Mouse (Mus musculus) liver, embryonic 14.5 days (tissue): Measurements from ENCODE around the gene Crybb1.

Source experiments
- CTCF ChIP-seq: IDR thresholded peaks from 2 replicates; pipeline ENCODE4 v1.5.1; 2016; ENCODE audit warnings: antibody characterized with exemption, low read depth, control low read depth
- EP300 ChIP-seq: IDR thresholded peaks from 2 replicates; pipeline ENCODE4 v1.6.1; 2016; ENCODE audit warnings: antibody characterized with exemption, low read depth

GRCm38 (mm10) chr5:112316468-112316867, 60.9 kb downstream of the Crybb1 start:
- TF ChIP-seq EP300: no peak
- no peak for TF ChIP-seq CTCF
